Mouse (Mus musculus) layer of hippocampus, postnatal 10 days (tissue): ENCODE data around the gene Slc8a1. TPM values are rescaled to one million over a fixed set of nuclear protein-coding genes. Genes with fewer than 3 reads are reported as not detected.

Experiments used
- DNase-seq, 2 experiments: peaks; one replicate each; pipeline ENCODE4 v3.0.0; 2021; ENCODE audit warnings: low spot score in 2 of 2
- total RNA-seq, 2 experiments: library from RNA; stranded (reverse); gene quantifications; 2 replicates each; pipeline ENCODE4 v1.2.3; 2021

The Slc8a1 gene
- total RNA-seq, 2 experiments from 2014 or later, result 310 to 319 TPM

DNA sequence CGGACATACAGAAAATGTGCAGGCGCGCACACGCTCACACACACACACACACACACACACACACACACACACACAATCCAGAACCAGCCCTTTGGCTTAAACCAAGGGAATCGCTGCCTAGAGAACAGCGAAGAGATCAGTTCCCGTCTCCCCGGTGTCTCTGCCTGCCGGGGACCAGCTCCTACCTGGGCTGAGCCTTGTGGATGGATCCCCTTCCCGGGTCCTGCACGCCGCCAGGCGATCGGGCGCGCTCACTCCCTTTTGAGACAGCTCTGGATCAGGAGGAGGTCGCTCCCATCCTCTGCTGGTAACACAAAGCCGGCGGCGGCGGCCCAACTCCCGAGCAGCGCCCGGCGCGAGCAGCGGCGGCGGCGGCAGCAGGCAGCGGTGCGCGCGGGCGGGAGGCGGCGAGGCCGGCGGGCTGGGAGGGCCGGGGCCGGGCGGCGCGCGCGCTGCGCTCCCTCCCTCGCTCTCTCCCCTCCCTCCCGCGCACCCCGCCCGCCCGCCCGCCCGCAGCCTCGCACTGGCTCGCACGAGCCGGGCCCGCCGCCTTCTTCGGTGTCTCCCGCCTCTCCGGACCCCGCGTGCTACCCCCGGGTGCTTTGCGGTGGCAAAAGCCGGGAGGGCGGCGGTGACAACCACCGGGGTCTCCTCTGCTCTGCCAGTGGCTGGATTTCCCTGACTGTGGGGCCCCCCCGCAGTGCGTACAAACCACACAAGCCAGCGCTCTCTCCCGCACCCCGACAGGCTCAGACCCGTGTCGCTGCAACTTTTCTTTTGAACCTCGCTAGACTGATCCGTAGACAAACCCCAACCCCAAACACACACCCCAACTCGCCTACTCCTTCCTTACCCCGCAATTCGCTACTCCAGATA lies 68.1 kb downstream of the Slc8a1 start:
- DNase-seq, result peak; percentile 72 to 78

DNA sequence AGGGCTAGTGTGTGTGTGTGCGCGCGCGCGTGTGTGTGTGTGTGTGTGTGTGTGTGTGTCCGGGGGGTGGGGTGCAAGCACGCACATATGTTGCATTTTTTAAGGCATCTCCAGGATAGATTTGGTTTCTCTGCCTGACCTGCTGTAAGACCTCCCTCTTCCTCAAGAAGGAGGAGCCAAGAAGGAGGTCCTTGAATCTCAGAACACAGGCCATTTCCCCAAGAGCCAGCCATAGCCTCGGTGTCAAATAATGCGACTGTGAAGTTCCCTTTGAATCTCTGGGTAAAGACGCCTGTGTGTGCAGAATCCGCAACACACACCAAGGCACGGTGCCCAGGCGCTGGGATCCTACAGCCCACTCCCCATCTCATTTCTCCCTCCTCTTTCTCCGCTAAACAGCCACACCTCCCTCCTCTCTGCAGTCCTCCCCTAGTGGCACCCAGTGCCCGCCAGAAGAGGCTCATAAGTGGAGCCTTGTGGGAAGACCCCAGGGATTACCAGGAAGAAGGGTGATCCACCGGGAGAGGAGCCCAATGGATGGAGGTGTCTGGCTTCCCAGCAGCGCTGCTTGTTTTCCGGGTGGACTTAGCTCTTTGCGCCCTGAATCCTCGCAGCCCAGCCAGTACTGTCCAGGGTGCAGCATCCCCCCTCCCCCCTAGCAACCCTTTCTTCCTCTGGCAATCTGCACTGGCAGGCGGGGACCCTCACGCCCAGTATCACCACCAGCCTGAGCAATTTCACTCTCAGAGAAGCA lies 68.9 kb downstream of the Slc8a1 start:
- DNase-seq, result peak; percentile 63 to 71

DNA sequence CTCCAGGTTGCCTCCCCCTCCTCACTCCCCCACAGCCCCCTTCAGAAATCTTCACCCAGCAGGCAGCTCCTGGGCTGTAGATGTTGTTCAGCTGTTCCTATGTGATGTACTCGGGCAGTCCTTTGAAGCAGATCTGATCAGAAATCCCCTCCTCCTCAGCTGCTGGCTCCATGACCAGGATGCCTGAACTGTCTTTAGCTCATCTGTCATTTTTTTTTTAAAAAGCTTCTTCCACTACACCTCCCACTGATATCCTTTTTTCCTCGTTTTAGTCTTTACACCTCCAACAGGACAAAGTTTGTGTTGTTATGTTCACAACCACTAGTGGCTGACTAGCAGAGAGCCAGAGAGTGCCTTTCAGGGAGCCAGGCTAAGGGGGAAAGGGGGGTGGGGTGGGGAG lies 69.7 kb downstream of the Slc8a1 start:
- DNase-seq, result no peak

DNA sequence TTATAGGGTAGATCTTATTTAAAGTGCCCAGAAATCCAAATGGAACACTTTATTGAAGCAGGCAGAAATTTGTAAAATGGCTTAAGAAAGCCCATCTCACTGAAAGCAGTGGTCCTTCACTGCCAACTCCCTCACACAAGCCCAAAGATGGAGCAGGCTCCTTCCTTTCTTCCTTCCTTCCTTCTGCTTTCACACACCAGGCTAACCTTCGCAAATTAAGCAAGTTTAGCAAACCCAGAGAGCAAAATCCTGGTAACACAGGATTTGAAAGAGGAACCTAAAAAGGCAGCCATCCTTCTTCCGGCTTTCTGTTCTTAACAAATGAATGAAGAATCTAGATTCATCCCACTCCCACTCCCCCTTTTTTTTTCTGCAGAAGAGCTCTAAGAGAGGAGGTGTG lies 70.2 kb downstream of the Slc8a1 start:
- no peak for DNase-seq

DNA sequence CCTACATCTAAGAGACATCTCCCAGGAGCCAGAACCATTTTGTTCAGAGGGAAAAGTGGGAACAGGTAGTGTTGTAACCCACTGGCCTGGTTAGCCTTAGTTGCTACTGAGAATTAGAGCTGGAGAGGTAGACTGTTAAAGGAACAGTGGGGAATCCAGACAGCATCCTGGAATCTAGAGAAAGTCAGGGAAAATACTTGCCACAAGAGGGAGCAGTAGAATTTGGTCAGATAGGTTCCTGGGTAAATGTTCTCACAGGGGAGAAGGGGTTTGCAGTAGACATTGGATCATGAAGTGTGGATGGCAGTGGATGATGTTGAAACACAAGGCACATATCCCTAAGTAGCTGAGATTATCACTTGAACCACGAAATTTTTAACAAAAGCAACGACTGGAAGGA lies 71.6 kb downstream of the Slc8a1 start:
- DNase-seq, result no peak

DNA sequence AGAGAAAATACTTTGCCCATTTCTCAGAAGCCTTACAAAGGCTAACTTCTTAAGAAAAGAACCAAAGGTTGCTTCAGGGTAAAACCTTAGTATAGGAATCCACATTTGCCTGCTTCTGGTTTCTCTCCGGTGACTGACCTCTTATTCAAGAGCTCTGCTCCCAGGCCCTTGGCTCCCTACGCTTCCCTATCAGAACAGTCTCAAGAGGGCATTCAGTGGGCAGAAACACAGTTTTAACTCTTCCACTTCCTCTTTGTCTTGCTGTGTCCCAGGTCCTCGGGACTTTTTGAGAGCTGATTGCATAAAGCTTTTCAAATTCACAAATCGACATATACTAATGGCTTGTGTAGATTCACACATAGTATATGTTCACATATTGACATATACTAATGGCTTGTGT lies 73.3 kb downstream of the Slc8a1 start:
- DNase-seq, result no peak

DNA sequence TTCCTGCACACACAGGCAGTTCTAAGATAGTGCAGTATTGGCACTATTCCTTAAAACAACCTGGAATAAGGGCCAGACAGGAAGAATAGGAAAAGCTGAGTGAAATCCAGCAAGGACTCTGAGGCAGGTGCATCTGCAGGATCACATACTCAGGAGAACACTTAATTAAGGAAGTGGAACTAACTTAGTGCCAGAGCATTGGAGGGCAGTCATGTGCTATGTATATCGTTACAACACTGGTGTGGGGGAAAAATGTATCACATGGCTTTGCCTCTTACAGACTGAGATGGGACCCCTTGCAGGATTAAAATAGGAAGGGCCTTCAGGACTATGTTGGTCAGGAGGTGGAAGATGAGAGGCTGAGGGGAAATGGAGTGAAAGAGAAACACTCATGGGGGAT lies 80.3 kb downstream of the Slc8a1 start:
- DNase-seq, result no peak

DNA sequence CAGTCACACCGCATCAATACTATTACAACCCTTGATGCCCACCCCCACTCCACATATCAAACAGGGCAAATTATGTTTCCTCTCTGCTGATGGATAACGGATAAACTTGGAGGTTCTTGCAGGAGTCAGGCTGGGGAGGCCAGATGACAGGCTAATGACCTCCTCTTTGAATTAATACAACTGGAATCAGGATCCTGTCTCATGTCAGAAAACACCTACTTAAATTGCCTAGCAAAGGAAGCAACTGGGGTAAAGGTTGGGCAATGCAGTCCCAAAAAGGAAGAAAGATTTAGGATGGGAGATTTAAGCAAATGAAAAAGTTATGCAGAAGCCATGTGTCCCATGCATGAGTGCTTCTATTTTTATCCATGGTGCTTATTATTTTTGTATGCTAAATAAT lies 83.6 kb downstream of the Slc8a1 start:
- DNase-seq, result no peak

DNA sequence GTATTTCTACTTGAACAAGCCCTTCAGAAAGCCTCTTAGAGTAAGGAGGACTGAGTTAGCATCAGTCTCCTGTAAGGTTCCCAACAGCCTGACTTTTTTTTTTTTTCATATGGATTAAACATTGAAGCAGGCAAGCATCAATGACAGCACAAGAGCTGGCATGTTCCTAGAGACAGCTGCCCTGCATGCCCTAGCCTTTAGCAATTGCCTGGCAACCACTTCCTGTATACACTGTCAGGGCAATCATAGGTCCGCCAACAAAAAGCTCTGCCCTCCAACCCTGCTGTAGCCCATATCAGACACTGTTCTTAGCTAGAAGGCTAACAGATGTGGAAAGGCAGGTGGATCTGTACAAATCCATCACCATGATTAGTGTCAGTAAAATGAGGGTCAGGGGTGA lies 85.2 kb downstream of the Slc8a1 start:
- no peak for DNase-seq

DNA sequence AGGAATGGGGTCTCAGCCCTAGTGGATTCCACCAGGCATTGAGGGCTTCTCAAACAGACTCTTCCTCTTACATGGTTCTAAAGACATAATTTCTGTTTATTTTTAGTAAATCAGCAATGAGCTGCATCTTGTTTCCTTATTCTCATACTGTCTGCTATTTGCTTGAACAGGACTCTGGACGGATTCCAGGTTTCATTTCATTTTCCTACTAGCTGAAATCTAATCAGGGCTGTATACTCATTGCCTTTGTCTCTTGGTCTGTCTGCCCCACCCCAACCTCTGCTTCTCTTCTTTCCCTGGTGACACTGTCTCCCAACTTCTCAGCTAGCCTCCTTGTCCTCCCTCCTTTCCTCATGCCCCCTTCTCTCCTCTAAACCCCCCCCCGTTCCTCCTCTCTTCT lies 101.4 kb downstream of the Slc8a1 start:
- no peak for DNase-seq

DNA sequence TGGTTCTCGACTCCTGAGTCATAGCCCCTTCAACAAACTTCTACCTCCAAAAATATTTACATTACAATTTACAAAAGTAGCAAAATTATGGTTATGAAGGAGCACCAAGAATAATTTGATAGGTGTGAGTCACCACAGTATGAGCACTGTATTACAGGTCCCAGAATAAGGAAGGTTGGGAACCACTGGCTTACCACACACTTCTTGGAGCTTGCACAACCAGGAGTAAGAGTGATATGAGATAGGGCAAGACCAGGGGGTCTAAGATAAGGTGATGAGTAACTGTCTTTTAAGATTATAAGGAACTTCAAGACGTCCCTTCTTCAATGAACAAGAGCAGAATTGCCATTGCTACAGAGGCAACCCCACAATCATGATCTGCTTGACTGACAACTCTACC lies 107.7 kb downstream of the Slc8a1 start:
- DNase-seq, result no peak

DNA sequence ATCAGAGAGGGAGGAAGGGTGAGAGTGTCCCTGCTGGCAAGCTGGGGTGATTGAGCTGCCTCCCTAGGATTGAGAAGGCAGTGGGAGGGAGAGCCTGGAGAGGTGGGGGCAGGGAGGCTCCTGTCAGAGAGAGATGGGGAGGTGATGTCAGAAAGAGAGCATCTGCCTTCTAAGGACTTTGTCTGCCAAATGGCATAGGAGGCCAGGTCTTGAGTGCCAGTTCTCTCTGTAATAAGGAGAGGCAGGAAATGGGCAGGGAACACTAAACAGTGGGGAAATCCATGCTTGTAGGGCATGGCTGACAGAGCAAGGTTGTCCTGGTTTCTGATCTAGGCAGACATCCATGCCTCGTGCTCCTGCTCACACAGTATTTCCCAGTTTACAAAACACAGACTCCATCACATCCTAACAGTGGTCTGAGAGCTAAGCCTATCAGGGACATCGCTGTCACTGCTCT lies 117.0 kb downstream of the Slc8a1 start:
- DNase-seq, result peak; percentile 19 to 41

DNA sequence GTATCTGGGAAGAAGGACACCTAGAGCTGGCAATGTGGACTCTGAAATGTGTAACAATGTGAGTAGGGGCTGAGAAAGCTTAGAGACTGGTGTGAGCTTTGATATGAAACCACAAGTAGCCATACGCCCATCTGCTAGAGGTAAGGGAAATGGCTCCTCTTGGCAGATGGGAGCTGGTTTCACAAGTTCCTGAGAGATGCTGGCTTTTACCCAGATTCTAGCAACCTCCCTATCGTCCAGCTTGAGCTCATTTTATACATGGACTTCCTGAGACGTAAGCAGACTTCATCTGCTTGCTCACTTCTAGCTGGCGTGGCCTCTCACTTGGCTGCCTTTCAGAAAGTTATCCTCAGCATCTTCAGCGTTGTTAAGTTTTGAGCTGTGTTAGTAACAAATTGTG lies 119.7 kb downstream of the Slc8a1 start:
- no peak for DNase-seq

DNA sequence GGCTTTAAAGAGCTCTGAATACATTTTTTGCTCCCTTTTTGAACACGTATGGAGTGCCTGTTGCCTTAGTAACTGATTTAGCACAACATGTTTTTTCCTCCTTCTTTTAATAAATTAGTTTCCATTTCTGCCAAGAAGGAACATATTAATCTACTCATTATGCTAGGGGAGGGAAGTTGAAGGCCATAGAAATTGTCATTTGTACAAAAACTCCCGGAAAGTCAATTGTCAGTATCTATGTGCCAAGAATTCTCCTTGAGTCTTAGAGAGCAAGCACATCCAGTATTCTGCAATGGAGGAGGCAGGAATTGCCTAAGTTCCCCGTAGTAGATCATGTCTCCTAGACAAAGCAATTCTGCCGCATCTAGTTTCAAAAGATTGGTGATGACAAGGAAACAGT lies 121.9 kb downstream of the Slc8a1 start:
- no peak for DNase-seq

DNA sequence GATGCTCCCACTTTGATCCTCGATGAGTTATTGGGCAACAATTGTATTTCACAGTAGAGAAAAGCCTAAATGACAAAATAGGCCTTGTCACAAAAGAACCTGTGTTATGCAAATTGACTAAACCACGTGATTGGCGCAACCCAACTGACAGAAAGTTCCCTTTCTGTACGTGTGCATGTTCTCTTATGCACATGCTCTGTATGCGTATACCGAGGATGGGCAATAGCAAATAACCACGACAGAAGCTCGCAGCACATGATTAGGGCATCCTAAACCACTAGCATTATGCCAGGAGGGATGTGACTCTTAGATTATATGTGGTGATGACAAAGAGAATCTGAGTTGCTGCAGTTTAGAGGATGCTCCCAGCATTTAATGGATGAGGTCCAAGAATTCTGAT lies 122.8 kb downstream of the Slc8a1 start:
- no peak for DNase-seq

DNA sequence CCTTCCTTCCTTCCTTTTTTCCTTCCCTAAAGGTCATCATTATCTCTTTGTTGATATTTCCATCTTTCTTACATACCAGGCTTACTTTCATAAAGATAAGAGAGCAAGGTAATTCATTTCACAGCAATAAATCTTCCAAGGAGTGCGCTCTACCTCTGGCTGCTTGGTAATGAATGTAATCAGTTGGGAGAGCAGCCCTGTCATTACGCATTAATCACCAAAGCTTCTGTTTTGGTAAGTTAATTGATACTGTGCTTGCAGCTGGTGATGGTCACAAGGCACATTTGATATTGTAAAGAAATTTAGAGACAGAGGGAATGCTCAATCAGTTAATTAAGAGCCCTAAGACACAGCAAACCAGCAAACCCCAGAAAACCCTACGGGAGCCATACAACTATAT lies 130.7 kb downstream of the Slc8a1 start:
- no peak for DNase-seq

DNA sequence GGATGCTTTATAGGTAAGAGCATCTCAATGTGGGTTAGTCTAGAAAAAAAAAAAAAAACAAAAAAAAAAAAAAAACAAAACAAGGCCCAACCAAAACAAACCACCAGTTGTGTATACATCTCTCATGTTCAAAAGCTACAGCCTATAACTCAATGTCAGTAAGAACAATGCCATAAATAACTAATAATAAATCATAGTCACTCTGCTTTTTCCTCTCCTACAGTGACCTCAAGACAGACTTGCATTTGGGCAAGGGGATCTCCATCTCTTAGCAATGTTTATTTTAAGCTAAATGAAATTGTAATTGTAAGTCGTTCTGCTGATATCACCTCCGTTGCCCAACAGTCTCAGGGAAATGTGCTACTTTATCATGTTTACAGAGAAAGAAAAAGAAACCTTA lies 132.1 kb downstream of the Slc8a1 start:
- DNase-seq, result no peak

DNA sequence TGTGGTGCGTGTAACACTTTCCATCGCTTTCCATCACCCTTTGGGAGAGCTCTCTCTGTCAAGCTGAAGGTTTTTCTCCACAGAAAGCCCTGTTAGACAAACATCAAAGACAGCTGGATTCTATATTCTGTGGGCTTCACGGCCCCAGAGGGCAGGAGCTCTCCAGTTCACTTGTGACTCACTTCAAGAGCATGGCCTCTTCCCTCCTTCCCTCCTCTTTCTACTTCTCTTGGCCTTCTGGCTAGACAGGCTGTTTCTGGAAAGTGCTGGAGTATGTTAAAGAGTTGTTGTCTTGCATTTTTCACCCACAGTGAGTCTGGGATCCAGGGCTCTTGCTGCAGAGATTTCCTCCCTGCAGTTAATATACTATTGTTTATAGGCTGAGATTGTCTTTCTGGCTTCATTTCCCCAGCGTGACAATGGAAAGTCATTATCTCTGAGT lies 132.9 kb downstream of the Slc8a1 start:
- no peak for DNase-seq

DNA sequence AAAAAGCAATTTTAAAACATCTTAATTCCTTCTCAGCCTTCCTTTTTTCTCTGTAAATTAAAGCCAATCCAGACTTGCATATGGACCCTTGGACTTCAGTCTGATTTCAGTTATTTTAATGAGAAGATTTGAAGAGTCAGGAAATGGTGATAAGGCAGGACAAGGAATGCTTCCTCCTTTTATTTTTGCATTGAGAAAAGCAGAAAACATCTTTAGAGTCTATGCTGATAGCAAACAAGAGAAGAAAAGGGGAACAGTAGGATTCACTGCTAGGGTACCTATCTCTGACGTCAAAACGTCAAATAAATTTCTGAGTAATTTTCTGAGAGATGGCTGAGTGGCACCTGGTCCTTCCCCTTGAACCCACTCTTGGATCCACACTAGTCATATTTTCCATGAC lies 139.1 kb downstream of the Slc8a1 start:
- no peak for DNase-seq

DNA sequence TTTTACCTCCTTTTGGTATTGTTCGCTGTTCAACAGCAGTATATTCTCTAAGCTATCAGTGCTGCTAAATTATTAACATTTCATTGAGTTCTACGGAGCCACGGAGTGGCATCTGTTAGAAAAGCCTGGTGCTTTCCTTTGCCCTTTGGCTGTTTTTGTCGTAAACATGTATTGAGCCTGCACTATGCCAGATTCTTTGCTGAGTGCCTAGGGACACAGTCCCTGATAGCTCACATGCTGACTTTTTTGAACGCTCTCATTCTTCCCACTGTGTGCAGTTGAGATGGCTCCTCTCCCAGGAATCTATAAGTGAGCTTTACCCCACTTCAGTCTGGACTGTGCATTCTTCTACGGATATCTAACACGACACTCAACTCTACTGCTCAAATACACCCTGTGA lies 148.4 kb downstream of the Slc8a1 start:
- DNase-seq, result no peak

DNA sequence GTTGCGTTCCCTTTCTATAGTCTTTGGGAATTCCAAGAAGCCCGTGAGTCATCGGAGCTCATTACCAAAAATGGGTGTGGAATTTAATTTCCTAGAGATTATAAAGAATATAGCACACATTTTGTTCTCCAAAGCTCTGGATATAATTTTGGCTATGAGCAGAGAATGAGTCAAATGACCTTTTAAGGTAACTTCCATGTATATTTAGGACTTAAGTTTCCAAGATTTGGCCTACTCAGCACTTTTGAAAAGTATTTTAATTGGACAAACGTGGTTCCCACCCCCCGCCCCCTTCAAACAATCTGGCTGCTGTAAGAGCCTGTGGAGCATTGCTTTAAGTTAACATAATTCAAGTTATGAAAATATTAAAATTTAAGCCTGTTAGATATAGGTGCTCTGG lies 151.4 kb downstream of the Slc8a1 start:
- no peak for DNase-seq

DNA sequence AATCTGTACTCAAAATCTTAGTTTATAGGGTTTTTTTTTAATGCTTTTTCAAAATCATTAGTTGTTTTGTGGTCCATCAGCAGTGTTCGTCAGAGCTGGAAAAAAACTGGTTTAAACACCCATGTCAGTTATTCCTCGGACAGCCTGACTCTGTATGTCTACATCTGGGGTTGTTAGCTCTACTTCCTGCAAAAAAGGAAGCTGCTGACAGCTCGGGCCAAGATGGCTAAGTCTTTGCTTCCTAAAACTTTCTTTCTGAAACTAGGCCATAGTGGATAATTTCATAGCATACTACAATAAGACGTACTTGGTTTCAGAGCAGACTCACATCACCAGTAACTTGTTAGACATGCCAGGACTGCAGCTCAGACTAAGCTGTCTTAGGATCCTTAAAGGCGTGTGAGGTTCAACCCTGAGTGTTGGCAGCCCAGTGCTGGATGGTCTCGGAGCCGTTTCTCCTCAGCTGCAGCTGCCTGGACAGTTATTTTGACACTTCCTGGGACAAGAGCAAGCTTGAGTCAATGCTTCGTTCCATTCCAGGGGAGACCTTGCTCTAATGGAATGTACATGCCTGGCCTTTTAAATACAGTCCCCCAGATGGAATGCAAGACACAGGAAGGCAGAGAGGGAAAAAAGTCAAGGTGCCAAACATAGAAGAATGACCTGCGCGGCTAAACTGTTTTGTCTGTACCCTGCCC lies 158.3 kb downstream of the Slc8a1 start:
- DNase-seq, result no peak
